Mouse (Mus musculus) lung, postnatal 14 days (tissue): Measurements from ENCODE around the gene Defb19.
A peak's percentile ranks its signal among the peaks of the same experiment; 100 is the strongest.

Experiments used
- DNase-seq: peaks from one replicate; pipeline ENCODE4 v3.0.0; 2021

The Defb19 gene

GRCm38 (mm10) chr2:152580612-152581011, 500 bp upstream of the Defb19 start:
- no peak for DNase-seq

- no peak for DNase-seq
These were observed 6.6 kb downstream of the Defb19 start for GRCm38 (mm10) chr2:152573484-152573883.

GRCm38 (mm10) chr2:152572114-152572794, 7.9 kb downstream of the Defb19 start, which contains the start of gene Defb21:
Defb21 (plus strand) TSS chr2:152572744.
- no peak for DNase-seq

- DNase-seq: no peak
These were observed 9.8 kb downstream of the Defb19 start for GRCm38 (mm10) chr2:152570313-152570712.

GRCm38 (mm10) chr2:152569881-152570280, 10.2 kb downstream of the Defb19 start:
- DNase-seq: no peak

- no peak for DNase-seq
These were observed 11.1 kb downstream of the Defb19 start, which contains the start of gene Gm17416 for GRCm38 (mm10) chr2:152569038-152569437. Gm17416 (plus strand) TSS chr2:152569338.

- no peak for DNase-seq
These were observed 23.5 kb downstream of the Defb19 start for GRCm38 (mm10) chr2:152556655-152557054.

GRCm38 (mm10) chr2:152553774-152554423, 26.2 kb downstream of the Defb19 start:
- peak; percentile 52 for DNase-seq

GRCm38 (mm10) chr2:152548124-152548523, 32.0 kb downstream of the Defb19 start:
- no peak for DNase-seq

GRCm38 (mm10) chr2:152544691-152545090, 35.4 kb downstream of the Defb19 start:
- peak; percentile 35 for DNase-seq

- DNase-seq: no peak
These were observed 36.6 kb downstream of the Defb19 start for GRCm38 (mm10) chr2:152543478-152543877.

GRCm38 (mm10) chr2:152542897-152543296, 37.2 kb downstream of the Defb19 start:
- DNase-seq: no peak

GRCm38 (mm10) chr2:152541979-152542378, 38.1 kb downstream of the Defb19 start:
- DNase-seq: no peak

GRCm38 (mm10) chr2:152539944-152540710, 40.0 kb downstream of the Defb19 start, which contains the start of gene Defb29:
Defb29 (minus strand) TSS chr2:152540098.
- no peak for DNase-seq
